Mouse (Mus musculus): Measurements from ENCODE around the gene Ermp1.

DNA sequence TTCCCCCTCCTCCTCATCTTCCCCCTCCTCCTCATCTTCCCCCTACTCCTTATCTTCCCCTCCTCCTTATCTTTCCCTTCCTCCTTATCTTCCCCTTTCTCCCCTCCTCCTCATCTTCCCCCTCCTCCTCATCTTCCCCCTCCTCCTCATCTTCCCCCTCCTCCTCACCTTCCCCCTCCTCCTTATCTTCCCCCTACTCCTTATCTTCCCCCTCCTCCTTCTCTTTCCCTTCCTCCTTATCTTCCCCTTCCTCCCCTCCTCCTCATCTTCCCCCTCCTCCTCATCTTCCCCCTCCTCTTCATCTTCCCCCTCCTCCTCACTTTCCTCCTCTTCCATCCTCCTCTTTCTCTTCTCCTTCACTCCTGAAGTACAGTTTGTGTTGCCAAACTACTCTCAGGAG, 48.6 kb upstream of the Ermp1 start:
- TF ChIP-seq CTCF (IDR thresholded peaks at IDR 0.05; ENCODE audit: low read depth) (no peak), EP300 (IDR thresholded peaks at IDR 0.05; ENCODE audit: low read depth) (no peak)

All from liver, postnatal 0 days (tissue).